8 mouse cellular contexts compared by ENCODE assay signal in the genomic region with DNA sequence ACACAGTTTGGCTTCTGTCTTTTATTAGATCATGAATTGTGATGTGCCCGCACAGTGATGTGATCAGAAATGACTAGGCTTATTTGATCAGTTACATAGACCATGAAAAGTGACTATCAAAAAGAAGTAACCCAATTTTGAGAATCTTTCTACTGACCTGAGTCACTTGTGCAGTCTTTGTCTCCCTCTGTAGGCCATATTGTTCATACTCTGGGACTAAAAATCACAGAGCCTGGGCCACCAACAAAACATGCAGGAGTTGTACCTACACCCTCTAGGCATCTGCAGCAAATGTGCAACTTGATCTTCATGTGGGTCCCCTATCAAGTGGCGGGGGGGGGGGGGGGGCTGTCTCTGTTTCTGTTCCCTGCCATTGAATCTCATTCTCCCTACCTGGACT.
DNase-seq lines count a peak whose midpoint lies in the region; TF ChIP-seq lines count a peak whose summit lies in the region.

No protein-coding gene starts in this region.

- no peak overlapping the region for H3K4me3 ChIP-seq in cortical plate, adult 2 months (ENCODE audit: insufficient read depth, low read length)

- H3K4me1 ChIP-seq in cortical plate, adult 2 months (ENCODE audit: control insufficient read depth, insufficient read depth, low read length) = no peaks in the 10 kb centered on the region

- TF ChIP-seq POLR2A in cortical plate, adult 2 months (IDR thresholded peaks at IDR 0.05; ENCODE audit: extremely low read depth, insufficient read depth, low read length) = no peak

- no peak overlapping the region for H3K27ac ChIP-seq in cortical plate, adult 2 months (ENCODE audit: insufficient read depth, low read length)

- peak; percentile 45 for TF ChIP-seq CTCF in cortical plate, adult 2 months (IDR thresholded peaks at IDR 0.05; ENCODE audit: extremely low read depth, insufficient read depth, low read length)

- peak; percentile 1 to 20 for DNase-seq in frontal cortex, postnatal 36 days (ENCODE audit: low spot score in 2 of 2)
- DNase-seq in frontal cortex, postnatal 10 days (ENCODE audit: low spot score in 2 of 2) = no peak
- DNase-seq in 3T3-L1 (ENCODE audit: low read depth, low spot score) = peak; percentile 71
- DNase-seq in kidney, postnatal 10 days = peak; percentile 17
- DNase-seq in natural killer cell, adult 2 months (ENCODE audit: low spot score in 2 of 2) = no peak
- DNase-seq in heart, postnatal 4 days = no peak
- no peak for DNase-seq in testis, postnatal 10 days (ENCODE audit: low spot score)

Comparison
In these comparisons a context has a peak if more than half of its experiments do, and no peak if none do; other contexts are left out.
1. DNase-seq: peak in frontal cortex, postnatal 36 days (2 of 2), 3T3-L1 (single experiment) and kidney, postnatal 10 days (single experiment); none in frontal cortex, postnatal 10 days (0 of 2), natural killer cell, adult 2 months (0 of 2), heart, postnatal 4 days (single experiment) and testis, postnatal 10 days (single experiment).